Mouse (Mus musculus): ENCODE measurements around the gene Trim62. TPM values are rescaled to one million over a fixed set of nuclear protein-coding genes. Genes with fewer than 3 reads are reported as not detected.

The Trim62 gene
- polyA plus RNA-seq, 1 experiment, result 0.87 TPM

DNA sequence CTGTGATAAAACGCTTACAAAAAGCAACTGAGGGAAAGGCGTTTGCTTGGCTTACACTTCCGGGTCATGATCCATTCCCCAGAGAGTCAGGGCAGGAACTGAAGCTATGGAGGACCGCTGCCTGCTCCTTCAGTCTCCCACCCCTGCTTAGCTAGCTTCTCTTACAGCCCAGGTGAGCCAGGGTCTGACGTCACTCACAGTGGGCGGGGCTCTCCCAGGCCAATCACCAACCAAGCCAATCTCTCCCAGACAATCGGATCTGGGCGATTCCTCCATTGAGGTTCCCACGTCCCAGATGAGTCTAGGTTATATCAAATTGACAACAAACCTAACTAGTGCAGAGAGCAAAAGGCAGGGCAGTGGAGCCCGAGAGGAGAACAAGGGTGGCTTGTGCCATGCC lies 35.7 kb downstream of the Trim62 start:
- no peak for TF ChIP-seq MYOG (IDR thresholded peaks at IDR 0.05; ENCODE audit: control insufficient read depth, extremely low read depth, insufficient read length)
- TF ChIP-seq MAX (IDR thresholded peaks at IDR 0.05), result no peak
- TF ChIP-seq MYOD1 (IDR thresholded peaks at IDR 0.05; ENCODE audit: control insufficient read depth, insufficient read length, low read depth), result no peak
- TF ChIP-seq FOSL1 (IDR thresholded peaks at IDR 0.05; ENCODE audit: insufficient read depth, low read length, poor library complexity, severe bottlenecking), result no peak
- TF ChIP-seq CTCF (IDR thresholded peaks at IDR 0.05; ENCODE audit: control insufficient read depth, insufficient read depth, insufficient read length), result no peak
- no peak for TF ChIP-seq CEBPB (IDR thresholded peaks at IDR 0.05; ENCODE audit: low read depth)
- no peak for TF ChIP-seq USF1 (IDR thresholded peaks at IDR 0.05; ENCODE audit: low read depth)
- Histone ChIP-seq H3K79me2 (ENCODE audit: control insufficient read depth, insufficient read depth) (no peaks in the 10 kb centered on the region), H3ac (ENCODE audit: control insufficient read depth, insufficient read length, low read depth) (no peak overlapping the region), H3K36me3 (ENCODE audit: control insufficient read depth, insufficient read depth) (no peaks in the 10 kb centered on the region), H3K27me3 (ENCODE audit: control insufficient read depth, insufficient read depth, insufficient read length) (peaks cover 52% of the 10 kb centered on the region), H3K79me3 (ENCODE audit: low read depth) (no peaks in the 10 kb centered on the region), H3K4me3 (ENCODE audit: insufficient read depth, poor library complexity, severe bottlenecking) (no peak overlapping the region)

DNA sequence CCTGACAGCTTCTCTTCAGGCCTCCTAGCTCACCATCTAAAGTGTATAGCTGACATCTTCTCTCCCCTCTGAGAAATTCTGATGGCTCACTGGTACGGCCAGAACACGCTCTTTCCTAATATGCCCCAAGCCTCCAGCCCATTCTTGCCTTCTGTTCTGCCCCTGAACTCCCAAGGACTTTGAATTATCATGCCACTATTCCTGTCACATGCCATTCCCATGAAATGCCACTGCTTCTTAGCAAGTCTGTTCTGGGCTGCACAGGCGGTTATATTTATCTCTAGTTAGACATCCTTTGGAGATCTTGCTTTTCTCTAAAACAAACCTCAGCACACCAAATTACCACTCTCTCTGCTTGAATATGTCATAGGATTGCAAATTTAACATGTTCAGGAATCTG lies 40.2 kb downstream of the Trim62 start:
- TF ChIP-seq FOSL1 (IDR thresholded peaks at IDR 0.05; ENCODE audit: insufficient read depth, low read length, poor library complexity, severe bottlenecking) (no peak), USF1 (IDR thresholded peaks at IDR 0.05; ENCODE audit: low read depth) (no peak), MAX (IDR thresholded peaks at IDR 0.05) (no peak)

DNA sequence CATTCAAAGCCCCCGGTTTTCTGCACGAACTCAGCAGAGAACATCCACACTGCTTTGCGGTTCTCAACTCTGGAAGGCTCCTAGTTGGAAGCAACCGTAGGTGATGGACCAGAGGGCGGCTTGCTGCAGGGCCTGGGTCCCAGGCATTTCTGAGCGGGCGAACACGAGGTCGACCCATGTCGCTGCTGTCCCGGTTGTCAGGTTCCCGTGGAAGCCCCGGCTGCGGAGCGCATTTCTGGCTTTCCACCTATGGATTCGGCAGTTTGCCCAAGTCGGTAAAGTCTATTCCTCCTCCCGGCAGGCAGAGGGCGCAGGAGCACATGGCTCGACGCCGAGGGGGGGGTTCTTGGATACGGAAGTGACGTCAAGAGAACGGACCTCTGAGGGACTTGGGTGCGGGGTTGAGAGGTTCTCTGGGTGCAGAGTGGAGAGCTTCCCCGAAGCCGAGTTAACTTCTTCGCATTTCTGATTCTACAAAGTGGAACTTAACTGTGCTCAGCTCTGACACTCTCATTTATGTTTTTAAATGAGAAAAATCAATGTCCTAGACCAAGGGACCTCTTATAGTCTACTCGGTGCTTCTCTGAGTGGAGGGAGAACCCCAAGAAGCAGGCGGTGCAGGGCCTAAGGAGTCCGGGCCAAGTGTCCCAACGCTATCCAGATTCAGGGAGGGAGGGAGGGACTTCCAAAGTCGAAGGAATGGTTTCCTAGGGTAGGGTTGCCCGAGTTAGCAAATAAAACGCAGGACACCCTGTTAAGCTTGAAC lies 41.6 kb downstream of the Trim62 start:
- no peaks in the 10 kb centered on the region for H3K79me3 ChIP-seq (ENCODE audit: low read depth)
- peaks cover 21% of the 10 kb centered on the region for H3K27me3 ChIP-seq (ENCODE audit: control insufficient read depth, insufficient read depth, insufficient read length)
- H3K79me2 ChIP-seq (ENCODE audit: control insufficient read depth, insufficient read depth), result no peaks in the 10 kb centered on the region
- no peak overlapping the region for H3K4me3 ChIP-seq (ENCODE audit: insufficient read depth, poor library complexity, severe bottlenecking)
- TF ChIP-seq FOSL1 (IDR thresholded peaks at IDR 0.05; ENCODE audit: insufficient read depth, low read length, poor library complexity, severe bottlenecking), result no peak
- peak; percentile 91 for TF ChIP-seq MAX (IDR thresholded peaks at IDR 0.05)
- TF ChIP-seq CTCF (IDR thresholded peaks at IDR 0.05; ENCODE audit: control insufficient read depth, insufficient read depth, insufficient read length), result peak; percentile 75
- no peak overlapping the region for H3ac ChIP-seq (ENCODE audit: control insufficient read depth, insufficient read length, low read depth)
- no peaks in the 10 kb centered on the region for H3K36me3 ChIP-seq (ENCODE audit: control insufficient read depth, insufficient read depth)

More for the DNA sequence above, 40.2 kb downstream of the Trim62 start:
- Histone ChIP-seq H3K36me3 (ENCODE audit: control insufficient read depth, insufficient read depth) (no peaks in the 10 kb centered on the region), H3K4me3 (ENCODE audit: insufficient read depth, poor library complexity, severe bottlenecking) (no peak overlapping the region), H3K79me3 (ENCODE audit: low read depth) (no peaks in the 10 kb centered on the region), H3ac (ENCODE audit: control insufficient read depth, insufficient read length, low read depth) (no peak overlapping the region), H3K27me3 (ENCODE audit: control insufficient read depth, insufficient read depth, insufficient read length) (peaks cover 27% of the 10 kb centered on the region), H3K79me2 (ENCODE audit: control insufficient read depth, insufficient read depth) (no peaks in the 10 kb centered on the region)

DNA sequence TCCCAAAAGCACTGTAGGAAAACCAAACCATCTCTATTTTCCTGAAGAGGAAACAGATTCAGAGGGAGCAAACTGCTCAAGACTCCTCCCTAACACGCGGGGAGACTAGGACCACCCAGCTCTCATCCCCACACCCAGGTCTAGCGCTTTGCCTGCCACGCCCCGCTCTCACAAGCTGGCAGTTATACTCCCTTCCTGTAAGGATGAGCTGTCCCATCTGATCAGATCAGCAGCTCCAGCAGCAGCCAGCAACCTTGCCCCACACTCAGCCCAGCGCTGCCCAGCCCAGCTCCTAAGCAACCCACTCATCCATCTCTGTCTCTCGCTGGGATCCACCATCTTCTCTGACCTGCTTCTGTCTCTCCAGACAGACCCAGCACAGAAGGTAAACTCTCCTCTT lies 49.4 kb downstream of the Trim62 start:
- no peaks in the 10 kb centered on the region for H3K36me3 ChIP-seq (ENCODE audit: control insufficient read depth, insufficient read depth)
- peaks cover 4% of the 10 kb centered on the region for H3K27me3 ChIP-seq (ENCODE audit: control insufficient read depth, insufficient read depth, insufficient read length)
- TF ChIP-seq CEBPB (IDR thresholded peaks at IDR 0.05; ENCODE audit: low read depth) (no peak), MAX (IDR thresholded peaks at IDR 0.05) (no peak), MYOG (IDR thresholded peaks at IDR 0.05; ENCODE audit: control insufficient read depth, extremely low read depth, insufficient read length) (no peak), MYOD1 (IDR thresholded peaks at IDR 0.05; ENCODE audit: control insufficient read depth, insufficient read length, low read depth) (no peak), FOSL1 (IDR thresholded peaks at IDR 0.05; ENCODE audit: insufficient read depth, low read length, poor library complexity, severe bottlenecking) (no peak), CTCF (IDR thresholded peaks at IDR 0.05; ENCODE audit: control insufficient read depth, insufficient read depth, insufficient read length) (no peak)
- no peak overlapping the region for H3ac ChIP-seq (ENCODE audit: control insufficient read depth, insufficient read length, low read depth)
- H3K79me3 ChIP-seq (ENCODE audit: low read depth), result no peaks in the 10 kb centered on the region
- H3K79me2 ChIP-seq (ENCODE audit: control insufficient read depth, insufficient read depth), result no peaks in the 10 kb centered on the region
- H3K4me3 ChIP-seq (ENCODE audit: insufficient read depth, poor library complexity, severe bottlenecking), result no peak overlapping the region

DNA sequence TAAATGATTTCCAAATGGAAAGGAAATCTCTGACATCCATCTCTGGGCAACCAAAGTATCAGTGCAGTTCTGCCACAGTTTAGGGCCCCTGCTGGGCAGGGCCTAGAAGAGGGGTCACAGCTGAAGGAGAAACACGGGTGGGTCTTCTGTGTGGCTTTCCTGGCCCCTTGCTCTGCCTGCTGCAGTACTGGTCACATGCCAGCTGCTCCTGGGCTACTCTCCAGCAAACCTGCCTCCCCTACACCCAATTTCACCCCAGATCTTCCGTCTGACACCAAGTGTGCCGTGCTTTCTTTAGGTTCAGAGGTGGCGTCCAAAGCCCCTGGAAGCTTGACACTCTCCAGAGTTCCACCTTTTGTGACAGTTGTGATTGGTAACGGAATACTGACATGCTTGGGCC lies 52.2 kb downstream of the Trim62 start:
- TF ChIP-seq CTCF (IDR thresholded peaks at IDR 0.05; ENCODE audit: control insufficient read depth, insufficient read depth, insufficient read length) (no peak), USF1 (IDR thresholded peaks at IDR 0.05; ENCODE audit: low read depth) (no peak), MAX (IDR thresholded peaks at IDR 0.05) (no peak), FOSL1 (IDR thresholded peaks at IDR 0.05; ENCODE audit: insufficient read depth, low read length, poor library complexity, severe bottlenecking) (no peak), MYOG (IDR thresholded peaks at IDR 0.05; ENCODE audit: control insufficient read depth, extremely low read depth, insufficient read length) (no peak), CEBPB (IDR thresholded peaks at IDR 0.05; ENCODE audit: low read depth) (no peak), MYOD1 (IDR thresholded peaks at IDR 0.05; ENCODE audit: control insufficient read depth, insufficient read length, low read depth) (no peak)

DNA sequence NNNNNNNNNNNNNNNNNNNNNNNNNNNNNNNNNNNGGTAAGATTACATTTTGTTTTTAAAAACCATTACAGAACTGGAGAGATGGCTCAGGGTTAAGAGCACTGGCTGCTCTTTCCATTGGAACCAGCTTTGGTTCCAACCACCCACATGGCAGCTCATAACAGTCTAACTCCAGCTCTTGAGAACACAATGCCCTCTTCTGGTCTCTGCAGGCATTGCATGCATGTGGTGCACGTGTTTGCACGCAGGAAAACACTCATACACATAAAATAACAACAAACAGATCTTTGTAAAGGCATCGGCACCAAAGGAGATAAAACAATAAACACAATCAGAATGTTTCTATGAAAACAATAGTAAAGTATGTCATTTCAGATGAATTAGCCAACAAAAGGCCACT lies 59.0 kb downstream of the Trim62 start:
- Histone ChIP-seq H3K79me2 (ENCODE audit: control insufficient read depth, insufficient read depth) (no peaks in the 10 kb centered on the region), H3K79me3 (ENCODE audit: low read depth) (no peaks in the 10 kb centered on the region), H3K27me3 (ENCODE audit: control insufficient read depth, insufficient read depth, insufficient read length) (no peaks in the 10 kb centered on the region), H3K4me3 (ENCODE audit: insufficient read depth, poor library complexity, severe bottlenecking) (no peak overlapping the region), H3ac (ENCODE audit: control insufficient read depth, insufficient read length, low read depth) (no peak overlapping the region), H3K36me3 (ENCODE audit: control insufficient read depth, insufficient read depth) (no peaks in the 10 kb centered on the region)
- TF ChIP-seq USF1 (IDR thresholded peaks at IDR 0.05; ENCODE audit: low read depth) (no peak), MYOD1 (IDR thresholded peaks at IDR 0.05; ENCODE audit: control insufficient read depth, insufficient read length, low read depth) (no peak), FOSL1 (IDR thresholded peaks at IDR 0.05; ENCODE audit: insufficient read depth, low read length, poor library complexity, severe bottlenecking) (no peak), CTCF (IDR thresholded peaks at IDR 0.05; ENCODE audit: control insufficient read depth, insufficient read depth, insufficient read length) (no peak), MYOG (IDR thresholded peaks at IDR 0.05; ENCODE audit: control insufficient read depth, extremely low read depth, insufficient read length) (no peak), MAX (IDR thresholded peaks at IDR 0.05) (no peak), CEBPB (IDR thresholded peaks at IDR 0.05; ENCODE audit: low read depth) (no peak)

More for the DNA sequence above, 52.2 kb downstream of the Trim62 start:
- Histone ChIP-seq H3K4me3 (ENCODE audit: insufficient read depth, poor library complexity, severe bottlenecking) (no peak overlapping the region), H3ac (ENCODE audit: control insufficient read depth, insufficient read length, low read depth) (no peak overlapping the region), H3K27me3 (ENCODE audit: control insufficient read depth, insufficient read depth, insufficient read length) (peaks cover 4% of the 10 kb centered on the region), H3K36me3 (ENCODE audit: control insufficient read depth, insufficient read depth) (no peaks in the 10 kb centered on the region), H3K79me2 (ENCODE audit: control insufficient read depth, insufficient read depth) (no peaks in the 10 kb centered on the region), H3K79me3 (ENCODE audit: low read depth) (no peaks in the 10 kb centered on the region)
